Mouse (Mus musculus): ENCODE measurements at regions not wholly inside any gene's neighbourhood (a gene's known extent, or its start where the extent isn't known, plus 50 kb on each side); places are given as distances from the start of the nearest gene placed in this dataset.

- DNase-seq, result peak; percentile 0
Measured at GRCm38 (mm10) chrX:58620403-58620802, 288.8 kb upstream of the 4930550L24Rik start.
